Mouse (Mus musculus) adipocyte (in vitro differentiated cells): ENCODE measurements at regions not wholly inside any gene's neighbourhood (a gene's known extent, or its start where the extent isn't known, plus 50 kb on each side); places are given as distances from the start of the nearest gene placed in this dataset.

ENCODE experiments used
- DNase-seq: peaks from one replicate; pipeline ENCODE4 v3.0.0-alpha.2; 2016; ENCODE audit warnings: low spot score

- DNase-seq, result peak; percentile 29
These were observed 88.4 kb upstream of the Cpeb4 start for GRCm38 (mm10) chr11:31783506-31784063.

GRCm38 (mm10) chr11:31784332-31784901 lies 87.6 kb upstream of the Cpeb4 start:
- peak; percentile 60 for DNase-seq

GRCm38 (mm10) chr11:31785160-31785559 lies 86.9 kb upstream of the Cpeb4 start:
- no peak for DNase-seq

GRCm38 (mm10) chr11:31787376-31787775 lies 84.6 kb upstream of the Cpeb4 start:
- no peak for DNase-seq

GRCm38 (mm10) chr11:31787917-31788703 lies 83.9 kb upstream of the Cpeb4 start:
- DNase-seq, result no peak

GRCm38 (mm10) chr11:31789967-31790366 lies 82.0 kb upstream of the Cpeb4 start:
- no peak for DNase-seq

- no peak for DNase-seq
These were observed 80.7 kb upstream of the Cpeb4 start for GRCm38 (mm10) chr11:31791264-31791663.

- DNase-seq, result no peak
These were observed 76.9 kb upstream of the Cpeb4 start for GRCm38 (mm10) chr11:31795084-31795483.

GRCm38 (mm10) chr11:31796245-31796644 lies 75.8 kb upstream of the Cpeb4 start:
- DNase-seq, result peak; percentile 86

- DNase-seq, result peak; percentile 66
These were observed 70.4 kb upstream of the Cpeb4 start for GRCm38 (mm10) chr11:31801575-31801974.

- DNase-seq, result peak; percentile 61
These were observed 68.6 kb upstream of the Cpeb4 start for GRCm38 (mm10) chr11:31803319-31803891.

- DNase-seq, result no peak
These were observed 67.5 kb upstream of the Cpeb4 start for GRCm38 (mm10) chr11:31804518-31804917.

GRCm38 (mm10) chr11:31807461-31808215 lies 64.4 kb upstream of the Cpeb4 start:
- peak; percentile 97 for DNase-seq

- DNase-seq, result peak; percentile 47
These were observed 63.7 kb upstream of the Cpeb4 start for GRCm38 (mm10) chr11:31808216-31808838.

GRCm38 (mm10) chr11:31810011-31810786 lies 61.8 kb upstream of the Cpeb4 start:
- DNase-seq, result no peak

GRCm38 (mm10) chr11:31812215-31812614 lies 59.8 kb upstream of the Cpeb4 start:
- DNase-seq, result no peak

GRCm38 (mm10) chr11:31814616-31815015 lies 57.4 kb upstream of the Cpeb4 start:
- no peak for DNase-seq

GRCm38 (mm10) chr11:31815855-31816488 lies 56.0 kb upstream of the Cpeb4 start:
- DNase-seq, result no peak

GRCm38 (mm10) chr11:31818032-31818431 lies 54.0 kb upstream of the Cpeb4 start:
- peak; percentile 39 for DNase-seq

GRCm38 (mm10) chr11:31819964-31820363 lies 52.0 kb upstream of the Cpeb4 start:
- DNase-seq, result no peak
